Mouse (Mus musculus): ENCODE results near the gene Prps1l3.

The Prps1l3 gene

DNA sequence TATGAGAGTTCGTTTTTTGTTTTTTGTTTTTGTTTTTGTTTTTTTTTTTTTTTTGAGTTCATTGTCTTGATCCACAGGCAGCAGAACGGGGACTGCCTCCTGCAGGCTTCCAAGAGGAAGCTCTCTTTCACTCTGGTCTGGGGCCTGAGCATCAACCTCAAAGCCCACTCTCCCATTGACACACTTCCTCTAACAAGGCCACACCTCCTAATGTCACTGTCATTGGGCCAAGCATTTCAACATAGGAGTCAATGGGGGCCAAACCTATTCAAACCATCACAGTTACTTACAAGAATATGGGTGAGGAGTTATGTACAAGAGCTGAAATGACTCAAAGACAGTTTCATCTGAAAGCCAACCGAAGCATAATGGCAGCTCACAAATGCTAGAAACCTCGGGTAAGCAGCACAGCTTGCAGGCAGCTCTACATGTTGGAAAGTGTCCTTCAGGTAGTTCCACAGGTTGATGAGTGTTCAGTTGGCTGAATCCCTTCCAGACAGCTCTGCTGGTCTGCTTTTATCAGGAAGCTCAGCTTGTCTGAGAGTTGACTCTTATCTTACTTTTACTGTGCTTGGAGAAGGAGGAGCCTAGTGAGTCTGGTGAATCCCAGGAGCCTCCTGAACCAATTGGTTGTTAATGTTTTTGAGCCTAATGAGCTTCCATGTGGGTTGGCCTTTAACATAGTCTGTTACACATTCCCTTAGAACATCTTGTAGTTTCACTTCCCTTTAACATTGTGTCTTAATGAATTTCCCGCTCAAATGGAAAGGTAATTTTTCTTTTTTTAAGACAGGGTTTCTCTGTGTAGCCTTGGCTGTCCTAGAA, 13.7 kb downstream of the Prps1l3 start:
- DNase-seq = no peak

DNA sequence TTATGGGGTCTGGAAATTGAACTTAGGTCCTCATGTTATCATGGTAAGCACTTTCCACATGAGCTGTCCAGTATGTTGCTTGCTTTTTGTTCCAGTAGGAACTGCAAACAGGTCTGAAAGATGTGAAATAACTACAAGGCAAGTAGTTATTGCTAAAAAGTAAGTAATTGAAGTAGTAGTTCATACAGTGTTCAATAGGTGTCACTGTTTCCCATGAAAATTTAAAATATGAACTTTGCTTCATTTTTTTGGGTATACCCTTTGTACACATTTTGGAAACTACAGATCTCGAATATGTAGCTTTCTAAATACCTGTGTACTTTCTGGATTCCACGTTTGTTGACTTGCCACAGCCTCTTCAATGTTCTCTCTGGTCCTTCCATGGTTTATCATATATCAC, 28.4 kb downstream of the Prps1l3 start:
- DNase-seq = no peak

DNA sequence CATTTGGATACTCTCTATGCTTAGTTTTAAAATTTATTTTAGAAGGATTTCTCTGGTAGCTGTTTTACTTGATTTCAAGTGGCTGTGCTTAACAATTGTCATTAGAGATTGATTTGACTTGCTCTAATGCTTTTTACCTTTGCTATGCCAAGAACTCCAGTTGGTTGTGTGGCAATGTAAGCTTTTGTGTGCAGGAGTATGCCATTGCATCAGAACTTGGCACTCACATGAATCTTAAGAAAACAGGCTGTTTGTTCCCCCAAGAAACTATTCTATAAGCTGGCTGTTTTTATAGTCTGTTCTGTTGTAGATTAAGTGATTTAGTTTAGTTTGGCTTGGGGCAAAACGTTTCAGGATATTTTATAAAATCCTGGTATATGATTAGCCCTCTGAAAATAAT, 45.2 kb downstream of the Prps1l3 start:
- DNase-seq = no peak

DNA sequence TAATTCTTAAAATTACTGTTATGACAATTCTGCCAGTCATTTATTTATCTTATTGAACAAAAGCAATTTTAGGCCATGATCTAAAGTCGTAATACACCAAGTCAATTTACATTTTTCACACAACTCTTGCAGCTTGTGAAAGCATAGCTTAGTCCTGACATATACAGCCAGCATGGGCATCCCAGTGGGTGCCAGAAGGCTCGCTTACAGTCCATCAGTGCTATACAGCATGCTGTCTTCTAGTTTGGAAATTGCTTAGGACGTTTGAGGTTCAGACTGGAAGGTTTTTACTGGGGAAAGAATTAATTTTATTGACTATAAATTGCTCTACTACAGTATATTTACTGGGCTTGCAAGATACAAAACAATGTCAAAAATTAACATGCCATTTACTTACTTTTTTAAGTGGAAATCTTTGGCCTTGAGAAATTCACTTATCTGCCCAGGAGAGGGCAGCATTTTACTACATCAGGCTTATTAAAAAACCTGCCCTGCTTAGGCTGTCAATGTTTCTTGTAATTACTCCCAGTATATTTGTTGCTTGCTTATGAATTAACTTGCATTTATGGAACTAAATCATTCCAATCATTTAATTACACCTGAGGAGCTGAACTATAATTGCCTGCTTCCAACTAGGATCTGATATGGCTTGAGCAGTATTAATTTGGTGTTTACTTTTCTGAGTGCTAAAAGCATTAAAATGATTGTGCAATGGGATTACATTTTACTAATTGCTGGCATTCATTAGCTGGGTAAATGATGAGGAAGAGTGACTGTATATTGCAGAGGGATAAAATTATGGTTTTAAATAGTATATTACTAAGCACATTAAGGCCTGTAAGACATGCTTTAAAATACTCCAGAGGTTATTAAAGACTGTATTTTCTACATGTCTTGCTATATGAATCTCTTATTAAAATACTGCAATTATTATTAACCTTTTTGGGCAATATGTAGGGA, 51.2 kb downstream of the Prps1l3 start:
- no peak for DNase-seq

DNA sequence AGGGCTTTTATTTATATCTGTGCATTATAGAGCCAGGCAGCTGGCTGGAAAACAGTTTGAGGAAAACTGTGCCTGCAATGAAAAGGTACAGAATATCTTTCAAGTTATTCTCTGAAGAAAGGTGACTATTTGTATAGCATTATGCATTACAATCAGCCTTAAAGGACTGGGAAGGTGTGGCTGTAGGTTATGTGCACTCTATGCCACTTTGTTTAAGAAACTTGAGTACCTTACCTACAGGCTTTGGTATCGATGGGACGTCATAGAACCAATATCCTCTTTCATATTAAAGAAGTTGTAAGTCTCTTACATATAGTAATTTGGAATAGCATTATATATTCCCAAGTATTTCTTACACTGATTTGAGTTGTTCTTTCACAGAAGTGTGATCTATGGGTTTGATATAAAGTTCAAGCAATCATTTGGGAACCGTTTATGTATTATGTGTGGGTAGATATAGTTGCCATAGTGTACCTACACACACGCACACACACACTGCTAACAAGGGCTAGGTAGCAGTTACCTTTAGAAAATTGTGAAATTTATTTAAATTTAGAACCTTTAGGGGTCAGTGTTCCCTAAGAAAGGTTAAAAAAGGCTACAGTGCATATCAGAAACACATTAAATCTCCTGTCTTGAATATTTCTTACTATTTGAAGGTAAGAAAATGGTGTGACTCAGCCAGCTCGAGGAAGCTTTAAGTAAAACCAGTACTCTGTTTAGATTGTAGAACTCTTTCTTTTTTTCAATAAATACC, 55.3 kb downstream of the Prps1l3 start:
- DNase-seq = no peak

Measured in kidney, adult 11 months (tissue).